Mouse (Mus musculus): ENCODE results near the gene Uhrf1bp1l.

- TF ChIP-seq POLR2A (IDR thresholded peaks at IDR 0.05; ENCODE audit: insufficient read length, low read depth) (no peak), MYOD1 (IDR thresholded peaks at IDR 0.05; ENCODE audit: control insufficient read depth in 1 of 3, insufficient read length in 2 of 3, low read depth in 2 of 3) (no peak), CEBPB (IDR thresholded peaks at IDR 0.05; ENCODE audit: insufficient read depth, poor library complexity, severe bottlenecking) (no peak)
These were observed 3.1 kb downstream of the Uhrf1bp1l start for GRCm38 (mm10) chr10:89747911-89748310.
